Mouse (Mus musculus) neural tube, embryonic 13.5 days (tissue): Measurements from ENCODE around the gene Zbtb32. TPM values are rescaled to one million over a fixed set of nuclear protein-coding genes. Genes with fewer than 3 reads are reported as not detected.

Experiments
- ATAC-seq: fragments of 200-750 bp; cut with Nextera tagmentation; 2 replicates; pipeline ENCODE4 v1.8.0; 2017; ENCODE audit warnings: low read depth, mild to moderate bottlenecking, moderate TSS enrichment, moderate library complexity
- H3K27ac ChIP-seq: fragments of 300-500 bp; sonication (generic); replicated peaks from 2 replicates; pipeline ENCODE4 v1.5.1; 2015; ENCODE audit warnings: moderate library complexity, mild to moderate bottlenecking, inconsistent platforms
- H3K27me3 ChIP-seq: fragments of 300-500 bp; sonication (generic); 2 replicates; pipeline ENCODE4 v1.6.1; 2015; ENCODE audit warnings: mild to moderate bottlenecking, inconsistent platforms
- H3K36me3 ChIP-seq: fragments of 300-500 bp; sonication (generic); 2 replicates; pipeline ENCODE4 v1.6.1; 2015; ENCODE audit warnings: mild to moderate bottlenecking, inconsistent platforms
- H3K4me1 ChIP-seq: fragments of 300-500 bp; sonication (generic); replicated peaks from 2 replicates; pipeline ENCODE4 v1.6.1; 2015; ENCODE audit warnings: inconsistent platforms
- H3K4me2 ChIP-seq: fragments of 300-500 bp; sonication (generic); 2 replicates; pipeline ENCODE4 v1.6.1; 2015; ENCODE audit warnings: inconsistent platforms, mild to moderate bottlenecking, moderate library complexity
- H3K4me3 ChIP-seq: fragments of 300-500 bp; sonication (generic); 2 replicates; pipeline ENCODE4 v1.5.1; 2015; ENCODE audit warnings: mild to moderate bottlenecking, inconsistent platforms
- H3K9ac ChIP-seq: fragments of 300-500 bp; sonication (generic); 2 replicates; pipeline ENCODE4 v1.6.1; 2015; ENCODE audit warnings: moderate library complexity, mild to moderate bottlenecking, inconsistent platforms
- H3K9me3 ChIP-seq: fragments of 300-500 bp; sonication (generic); 2 replicates; pipeline ENCODE4 v1.6.1; 2016; ENCODE audit warnings: inconsistent platforms
- WGBS: fragments of 180-500 bp; shearing (Covaris S2); methylation state at CpG from one replicate; pipeline ENCODE4 v1.1.7; 2015; 5-methylcytosine and 5-hydroxymethylcytosine counted together
- polyA plus RNA-seq: library from polyadenylated mRNA; unstranded; fragments of >200 nt; fragmentation: Nextera tagmentation; extraction: Ambion mirVana; gene quantifications from 2 replicates; pipeline ENCODE4 v1.2.1, GENCODE M21; 2015

Zbtb32 gene
- polyA plus RNA-seq, 1 experiment from 2014 or later, result 0.50 TPM

GRCm38 (mm10) chr7:30596811-30597210 lies 1.9 kb downstream of the Zbtb32 start:
- no peak for ATAC-seq
- Histone ChIP-seq H3K9ac (no peak overlapping the region), H3K4me1 (peaks cover 10% of the 10 kb centered on the region), H3K27ac (no peak overlapping the region), H3K4me2 (no peak overlapping the region), H3K4me3 (no peak overlapping the region), H3K9me3 (no peaks in the 10 kb centered on the region), H3K36me3 (no peaks in the 10 kb centered on the region), H3K27me3 (no peaks in the 10 kb centered on the region; the same call in 1 of the 2 replicates)
- 75% methylated on average over 5 of the region's 5 CpGs for WGBS

DNA sequence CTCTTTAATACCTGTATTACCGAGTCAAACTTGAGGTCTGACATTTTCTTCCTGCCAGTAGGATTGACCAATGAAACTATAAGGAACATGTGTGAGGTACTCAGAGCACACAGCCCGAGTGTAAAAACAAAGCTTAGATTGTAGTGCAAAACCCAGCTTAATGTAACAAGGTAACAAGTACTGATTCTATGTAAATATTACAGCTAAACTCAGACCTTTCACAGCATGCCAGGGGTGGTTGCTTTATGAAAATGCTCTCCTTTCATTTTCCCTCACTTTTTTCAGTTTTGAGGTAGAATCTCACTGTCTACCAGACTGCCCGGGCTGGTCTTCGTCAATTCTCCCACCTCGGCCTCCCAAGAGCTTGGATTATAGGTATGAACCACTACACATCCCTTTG lies 2.6 kb downstream of the Zbtb32 start:
- H3K4me1 ChIP-seq, result peaks cover 10% of the 10 kb centered on the region
- H3K27ac ChIP-seq, result no peak overlapping the region
- H3K9ac ChIP-seq, result no peak overlapping the region
- WGBS, result 82% methylated on average over 5 of the region's 5 CpGs
- no peaks in the 10 kb centered on the region for H3K9me3 ChIP-seq
- no peaks in the 10 kb centered on the region for H3K36me3 ChIP-seq
- H3K4me2 ChIP-seq, result no peak overlapping the region
- no peaks in the 10 kb centered on the region; the same call in 1 of the 2 replicates for H3K27me3 ChIP-seq
- no peak overlapping the region for H3K4me3 ChIP-seq
- ATAC-seq, result no peak

DNA sequence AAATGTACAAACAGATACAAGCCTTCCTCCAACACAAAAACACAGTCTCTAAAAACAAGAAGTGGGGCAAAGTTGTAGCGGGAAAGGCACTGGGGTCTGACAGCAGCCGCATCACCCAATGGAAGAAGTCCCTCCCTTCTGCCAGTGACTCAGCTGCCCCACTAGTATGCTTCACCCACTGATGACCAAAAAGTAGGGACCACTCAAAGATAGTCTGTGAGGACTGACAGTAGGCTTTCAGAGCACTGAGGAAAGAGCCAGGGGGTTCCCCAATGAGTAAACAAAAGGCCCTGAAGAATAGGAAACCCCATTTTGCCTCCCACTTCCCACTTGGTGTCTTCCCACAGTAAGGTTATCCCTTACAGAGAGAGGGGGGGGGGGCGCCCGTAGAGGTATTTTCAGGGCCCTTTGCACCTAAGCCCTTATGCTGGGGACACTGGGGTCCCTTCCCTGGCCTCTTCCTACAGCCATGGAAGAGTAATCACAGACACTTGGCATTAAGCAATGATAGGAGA lies 4.1 kb downstream of the Zbtb32 start:
- no peak for ATAC-seq
- Histone ChIP-seq H3K9ac (no peak overlapping the region), H3K9me3 (no peaks in the 10 kb centered on the region), H3K27ac (no peak overlapping the region), H3K4me3 (no peak overlapping the region), H3K27me3 (no peaks in the 10 kb centered on the region; the same call in 1 of the 2 replicates), H3K4me2 (no peak overlapping the region), H3K4me1 (peaks cover 8% of the 10 kb centered on the region), H3K36me3 (no peaks in the 10 kb centered on the region)
- WGBS, result 64% methylated on average over 4 of the region's 4 CpGs

DNA sequence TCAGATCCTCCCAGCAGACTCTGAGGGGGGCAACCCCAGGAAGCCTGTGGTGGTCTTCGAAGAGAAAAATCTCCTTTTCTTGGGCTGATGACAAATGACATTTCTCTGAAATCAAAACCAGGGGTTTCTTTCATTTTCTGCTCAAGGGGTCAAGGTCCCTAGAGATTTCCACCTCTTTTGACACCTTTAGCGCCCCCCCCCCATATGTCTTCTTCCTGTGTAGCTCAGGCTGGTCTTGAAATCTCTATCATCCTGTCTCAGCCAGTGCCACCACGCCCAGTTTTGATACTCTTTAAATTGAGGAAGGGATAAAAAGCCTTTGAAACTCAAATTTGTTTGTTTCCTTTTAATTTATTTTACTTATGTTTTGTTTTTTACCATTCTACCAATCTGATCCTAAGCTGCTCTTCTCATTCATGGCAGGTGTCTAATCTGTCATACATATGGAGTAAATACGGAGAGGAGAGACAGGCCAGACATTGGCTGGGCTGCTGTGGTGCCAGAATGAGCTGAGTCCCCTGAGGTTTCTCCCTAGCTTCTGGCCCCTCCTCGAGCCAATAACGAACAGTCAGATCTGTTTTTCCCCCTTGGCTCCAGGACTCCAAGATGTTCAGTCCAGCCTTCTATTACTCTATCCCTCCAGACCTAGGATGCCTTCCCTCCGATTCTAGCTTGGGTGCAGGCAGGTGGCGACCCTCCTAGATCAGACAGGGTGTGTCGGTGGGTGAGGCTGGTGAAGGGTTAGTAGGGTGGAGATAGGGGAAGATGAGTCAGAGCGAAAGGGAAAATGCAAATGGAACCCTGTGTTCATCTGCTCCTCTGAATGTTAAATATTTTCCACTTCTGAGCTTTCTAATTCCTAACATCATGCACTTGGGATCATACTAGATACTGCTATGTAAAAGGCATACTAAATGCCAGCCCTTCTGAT lies 4.9 kb downstream of the Zbtb32 start:
- Histone ChIP-seq H3K36me3 (no peaks in the 10 kb centered on the region), H3K27ac (no peak overlapping the region), H3K9ac (0 out of 2 replicates have a peak overlapping the region, but pooled peaks have one; percentile 26), H3K4me2 (no peak overlapping the region), H3K4me1 (peaks cover 8% of the 10 kb centered on the region), H3K4me3 (no peak overlapping the region), H3K9me3 (no peaks in the 10 kb centered on the region), H3K27me3 (no peaks in the 10 kb centered on the region; the same call in 1 of the 2 replicates)
- ATAC-seq, result no peak
- WGBS, result 70% methylated on average over 10 of the region's 10 CpGs

- H3K9ac ChIP-seq, result 0 out of 2 replicates have a peak overlapping the region, but pooled peaks have one; percentile 26
- H3K36me3 ChIP-seq, result no peaks in the 10 kb centered on the region
- no peak overlapping the region for H3K4me2 ChIP-seq
- ATAC-seq, result no peak
- H3K4me1 ChIP-seq, result peaks cover 8% of the 10 kb centered on the region
- no peak overlapping the region for H3K4me3 ChIP-seq
- no peak overlapping the region for H3K27ac ChIP-seq
- no peaks in the 10 kb centered on the region for H3K9me3 ChIP-seq
- WGBS, result 64% methylated on average over 5 of the region's 5 CpGs
- no peaks in the 10 kb centered on the region; the same call in 1 of the 2 replicates for H3K27me3 ChIP-seq
These were observed 5.8 kb downstream of the Zbtb32 start for GRCm38 (mm10) chr7:30592772-30593423.

DNA sequence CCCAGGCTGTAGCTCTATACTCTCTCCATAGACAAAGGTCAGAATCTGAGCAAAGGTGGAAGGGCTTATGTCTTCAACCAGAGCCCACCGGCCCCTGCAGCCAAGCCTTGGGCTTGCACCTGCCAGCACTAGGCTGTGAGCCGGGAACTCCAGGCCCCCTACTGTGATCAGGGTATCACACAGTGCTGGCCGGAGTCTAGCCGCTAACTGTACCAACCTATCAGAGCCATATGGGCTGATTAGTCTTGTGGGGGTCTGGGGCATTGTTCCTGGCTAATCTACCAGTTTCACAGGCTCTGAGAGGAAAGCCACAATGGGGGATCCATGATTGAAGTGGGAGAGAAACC lies 7.1 kb downstream of the Zbtb32 start:
- Histone ChIP-seq H3K9me3 (no peaks in the 10 kb centered on the region), H3K27me3 (no peaks in the 10 kb centered on the region; the same call in 1 of the 2 replicates), H3K4me1 (peaks cover 20% of the 10 kb centered on the region), H3K27ac (no peak overlapping the region), H3K4me3 (no peak overlapping the region), H3K4me2 (no peak overlapping the region), H3K36me3 (peaks cover 2% of the 10 kb centered on the region), H3K9ac (peak overlapping the region; percentile 34; the same call in 1 of the 2 replicates)
- 36% methylated on average over 4 of the region's 4 CpGs for WGBS
- no peak for ATAC-seq

DNA sequence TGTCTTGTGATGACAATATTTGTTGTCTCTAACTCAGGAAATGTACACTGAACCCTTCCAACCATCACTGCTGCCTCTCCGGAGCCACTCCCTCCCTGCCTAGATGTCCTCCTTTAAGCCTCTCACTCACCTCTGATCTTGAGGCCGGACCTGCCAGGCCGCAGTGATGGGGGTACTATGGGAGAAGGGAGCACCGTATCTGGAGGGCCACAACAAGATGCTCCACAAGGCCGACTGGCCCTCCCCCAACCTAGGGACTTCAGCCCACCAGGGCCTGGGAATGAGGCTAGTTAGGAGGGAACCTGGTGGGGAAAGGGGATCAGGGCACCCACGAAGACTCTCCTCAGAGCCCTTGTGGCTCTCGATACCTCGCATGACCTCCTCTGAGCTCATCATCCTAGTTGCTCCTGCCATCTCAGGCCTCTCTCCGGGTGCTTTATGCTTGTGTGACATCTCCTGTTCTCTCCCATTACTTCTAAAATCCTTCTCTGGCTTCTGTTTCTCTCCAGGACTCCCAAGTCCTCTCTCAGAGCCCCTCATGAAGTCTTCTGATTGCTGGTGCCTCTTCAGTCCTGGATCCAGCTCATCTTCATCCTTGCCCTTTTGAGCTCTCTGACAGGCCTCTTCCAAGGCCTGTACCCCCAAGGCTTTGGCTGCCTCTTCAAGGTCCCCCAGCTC lies 7.6 kb downstream of the Zbtb32 start:
- peaks cover 24% of the 10 kb centered on the region for H3K4me1 ChIP-seq
- no peaks in the 10 kb centered on the region; the same call in 1 of the 2 replicates for H3K27me3 ChIP-seq
- 90% methylated on average over 9 of the region's 9 CpGs for WGBS
- H3K27ac ChIP-seq, result no peak overlapping the region
- H3K9me3 ChIP-seq, result no peaks in the 10 kb centered on the region
- no peak overlapping the region for H3K4me2 ChIP-seq
- H3K9ac ChIP-seq, result peak overlapping the region; percentile 34; the same call in 1 of the 2 replicates
- no peak overlapping the region for H3K4me3 ChIP-seq
- H3K36me3 ChIP-seq, result peaks cover 7% of the 10 kb centered on the region
- ATAC-seq, result no peak

- Histone ChIP-seq H3K36me3 (peaks cover 21% of the 10 kb centered on the region), H3K9me3 (no peaks in the 10 kb centered on the region), H3K27me3 (no peaks in the 10 kb centered on the region), H3K4me1 (peaks cover 24% of the 10 kb centered on the region), H3K4me3 (peak overlapping the region; percentile 99), H3K9ac (peak overlapping the region; percentile 99), H3K27ac (peak overlapping the region; percentile 96), H3K4me2 (peak overlapping the region; percentile 98)
- ATAC-seq, result peak; percentile 77
- WGBS, result 27% methylated on average over 40 of the region's 40 CpGs
These were observed 9.0 kb downstream of the Zbtb32 start for GRCm38 (mm10) chr7:30589435-30590301.

GRCm38 (mm10) chr7:30588676-30589434 lies 9.9 kb downstream of the Zbtb32 start, which contains the start of gene Kmt2b:
TSS of gene Kmt2b (minus strand) at chr7:30588726.
- peak; percentile 96 for ATAC-seq
- H3K27ac ChIP-seq, result peak within 1 kb of the TSS; percentile 96
- peak within 1 kb of the TSS; percentile 99 for H3K4me3 ChIP-seq
- peak within 1 kb of the TSS; percentile 98 for H3K4me2 ChIP-seq
- H3K36me3 ChIP-seq, result peaks cover 29% of the 10 kb centered on the region
- under 1% methylated on average over 47 of the region's 68 CpGs for whole genome bisulfite sequencing
- H3K9ac ChIP-seq, result peak within 1 kb of the TSS; percentile 99
- no peaks in the 10 kb centered on the region for H3K9me3 ChIP-seq
- H3K4me1 ChIP-seq, result peaks cover 24% of the 10 kb centered on the region
- H3K27me3 ChIP-seq, result no peaks in the 10 kb centered on the region

DNA sequence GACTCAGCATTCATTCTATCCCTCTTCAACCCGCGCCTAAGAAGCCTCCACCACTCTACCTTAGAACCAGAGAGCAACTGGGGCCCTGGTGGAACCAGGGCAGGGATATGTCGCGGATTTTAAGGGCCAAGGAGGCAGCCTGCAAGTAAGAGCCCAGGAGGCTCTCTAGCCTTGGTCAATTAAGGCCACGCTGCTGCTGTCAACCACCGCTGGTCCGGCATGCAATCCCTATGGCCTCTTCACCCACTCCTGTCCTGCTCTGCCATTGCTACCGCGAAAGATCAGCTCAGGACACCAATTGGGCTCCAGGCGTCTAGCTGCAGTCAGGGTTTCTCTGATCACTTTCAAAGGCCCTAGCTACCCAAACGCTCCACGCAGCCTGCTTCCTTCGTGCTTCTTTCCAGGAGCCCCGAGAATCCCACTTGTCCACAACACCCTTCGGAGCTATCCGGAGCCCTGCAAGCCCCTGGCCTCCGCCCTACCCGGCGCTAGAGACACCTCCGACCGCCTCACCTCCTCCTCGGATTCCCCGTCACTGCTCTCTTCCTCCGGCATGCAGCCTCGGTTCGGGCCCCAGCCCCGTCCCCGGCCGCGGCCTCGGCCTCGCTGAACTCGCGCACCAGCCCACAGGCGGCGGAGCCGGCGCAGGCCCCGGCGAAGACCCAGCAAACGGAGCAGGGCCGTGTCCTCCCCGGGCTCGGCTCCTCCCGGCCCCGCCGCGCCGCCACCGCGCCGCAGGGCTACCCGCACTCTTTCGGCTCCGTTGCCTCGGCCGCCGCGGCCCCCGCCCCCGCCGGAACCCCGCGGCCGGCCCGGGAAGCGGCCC lies 10.7 kb downstream of the Zbtb32 start:
- Histone ChIP-seq H3K4me3 (peak overlapping the region; percentile 99), H3K27ac (peak overlapping the region; percentile 96), H3K36me3 (peaks cover 37% of the 10 kb centered on the region), H3K27me3 (no peaks in the 10 kb centered on the region), H3K4me1 (peaks cover 24% of the 10 kb centered on the region), H3K9me3 (no peaks in the 10 kb centered on the region), H3K4me2 (peak overlapping the region; percentile 98), H3K9ac (peak overlapping the region; percentile 99)
- ATAC-seq, result peak; percentile 41
- WGBS, result under 1% methylated on average over 45 of the region's 67 CpGs
